Mouse (Mus musculus) neural tube, embryonic 11.5 days (tissue): Measurements from ENCODE around the gene Slc7a15. TPM values are rescaled to one million over a fixed set of nuclear protein-coding genes. Genes with fewer than 3 reads are reported as not detected.

Experiments
- ATAC-seq: fragments of 200-750 bp; cut with Nextera tagmentation; 2 replicates; pipeline ENCODE4 v1.8.0; 2017; ENCODE audit warnings: moderate number of reproducible peaks, mild to moderate bottlenecking, moderate TSS enrichment, moderate library complexity; ENCODE audit not compliant: insufficient read depth, low FRiP score, low TSS enrichment
- DNase-seq: peaks from one replicate; pipeline ENCODE4 v3.0.0-alpha.2; 2015; ENCODE audit warnings: low spot score
- H3K27ac ChIP-seq: fragments of 300-500 bp; sonication (generic); 2 replicates; pipeline ENCODE4 v1.5.1; 2014; ENCODE audit warnings: low read depth, mild to moderate bottlenecking, low read length
- H3K27me3 ChIP-seq: fragments of 300-500 bp; sonication (generic); 2 replicates; pipeline ENCODE4 v1.6.1; 2014; ENCODE audit warnings: mild to moderate bottlenecking, low read length, mixed read lengths; ENCODE audit not compliant: control insufficient read depth, insufficient read depth
- H3K36me3 ChIP-seq: fragments of 300-500 bp; sonication (generic); 2 replicates; pipeline ENCODE4 v1.6.1; 2014; ENCODE audit warnings: mild to moderate bottlenecking, low read length, moderate library complexity, mixed read lengths; ENCODE audit not compliant: control insufficient read depth, insufficient read depth
- H3K4me1 ChIP-seq: fragments of 300-500 bp; sonication (generic); 2 replicates; pipeline ENCODE4 v1.6.1; 2014; ENCODE audit warnings: low read length, mixed read lengths; ENCODE audit not compliant: control insufficient read depth, insufficient read depth
- H3K4me2 ChIP-seq: fragments of 300-500 bp; sonication (generic); 2 replicates; pipeline ENCODE4 v1.6.1; 2014; ENCODE audit warnings: low read depth, mild to moderate bottlenecking, moderate library complexity
- H3K4me3 ChIP-seq: fragments of 300-500 bp; sonication (generic); 2 replicates; pipeline ENCODE4 v1.5.1; 2014; ENCODE audit warnings: low read depth, low read length
- H3K9ac ChIP-seq: fragments of 300-500 bp; sonication (generic); 2 replicates; pipeline ENCODE4 v1.6.1; 2014; ENCODE audit warnings: mild to moderate bottlenecking, low read length
- H3K9me3 ChIP-seq: fragments of 300-500 bp; sonication (generic); 2 replicates; pipeline ENCODE4 v1.6.1; 2016; ENCODE audit warnings: low read length; ENCODE audit not compliant: control insufficient read depth
- WGBS: fragments of 180-500 bp; shearing (Covaris S2); extraction: QIAGEN DNeasy Blood & Tissue Kit; methylation state at CpG from one replicate; pipeline ENCODE4 v1.1.7; 2014; 5-methylcytosine and 5-hydroxymethylcytosine counted together
- polyA plus RNA-seq: library from polyadenylated mRNA; unstranded; fragments of >200 nt; fragmentation: Nextera tagmentation; extraction: Ambion mirVana; gene quantifications from 2 replicates; pipeline ENCODE4 v1.2.1, GENCODE M21; 2014

Gene Slc7a15
- polyA plus RNA-seq, 1 experiment from 2014 or later, result not detected

DNA sequence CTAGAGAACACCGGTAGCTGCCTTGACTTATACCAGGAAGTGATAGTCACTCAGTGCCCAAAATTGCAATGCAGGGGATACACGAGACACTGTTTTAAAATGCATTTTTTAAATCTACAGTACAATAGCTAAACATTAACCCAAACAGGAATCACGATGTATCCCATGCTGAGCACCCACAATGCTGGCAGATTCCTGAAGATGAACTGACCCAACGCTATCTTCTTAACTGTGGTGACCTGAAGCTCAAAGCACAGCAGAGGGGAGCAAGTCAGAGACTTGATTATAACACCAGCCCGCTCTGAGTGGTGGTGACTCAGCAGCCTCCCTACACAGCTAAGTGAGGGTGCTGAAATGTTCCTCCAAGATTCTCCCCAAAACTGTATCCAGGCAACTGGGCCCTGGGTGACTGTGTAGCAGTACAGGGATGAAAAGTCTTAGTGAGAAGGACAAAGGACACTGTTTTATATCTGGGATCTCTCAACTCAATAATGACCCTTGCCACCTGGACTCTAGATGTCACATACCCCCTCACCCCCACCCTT, 53.7 kb downstream of the Slc7a15 start:
- no peaks in the 10 kb centered on the region for H3K9me3 ChIP-seq
- no peaks in the 10 kb centered on the region for H3K27me3 ChIP-seq
- no peak overlapping the region for H3K4me2 ChIP-seq
- H3K4me1 ChIP-seq, result no peaks in the 10 kb centered on the region
- no peak overlapping the region for H3K27ac ChIP-seq
- H3K9ac ChIP-seq, result no peak overlapping the region
- H3K4me3 ChIP-seq, result no peak overlapping the region
- ATAC-seq (no peak), DNase-seq (no peak)
- 84% methylated on average over 5 of the region's 5 CpGs for WGBS
- H3K36me3 ChIP-seq, result no peaks in the 10 kb centered on the region

GRCm38 (mm10) chr12:8542371-8542770, 56.5 kb downstream of the Slc7a15 start:
- Histone ChIP-seq H3K9me3 (no peaks in the 10 kb centered on the region), H3K4me2 (no peak overlapping the region), H3K27me3 (no peaks in the 10 kb centered on the region), H3K27ac (no peak overlapping the region), H3K9ac (no peak overlapping the region), H3K36me3 (no peaks in the 10 kb centered on the region), H3K4me1 (no peaks in the 10 kb centered on the region), H3K4me3 (no peak overlapping the region)
- ATAC-seq, result no peak
- WGBS, result 86% methylated on average over 4 of the region's 4 CpGs
- no peak for DNase-seq

DNA sequence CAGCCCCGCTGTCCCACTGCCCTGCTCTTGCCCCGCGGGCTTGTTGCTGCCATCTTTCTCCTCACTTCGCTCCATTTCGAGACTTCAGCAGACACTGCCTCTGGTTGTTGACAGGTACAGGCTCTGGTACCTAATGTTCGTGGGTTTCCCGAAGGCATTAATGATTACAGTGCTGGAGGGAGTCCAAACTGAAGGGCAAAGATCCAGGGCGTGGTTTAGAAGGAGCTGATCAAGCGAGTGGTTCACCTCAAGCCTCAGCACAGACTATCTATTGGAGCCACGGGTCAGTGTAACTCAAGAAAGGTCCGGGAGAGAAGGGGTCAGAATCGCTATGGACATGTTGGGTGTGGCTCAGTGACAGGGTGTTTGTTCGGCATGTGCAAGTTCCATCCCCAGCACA, 59.4 kb downstream of the Slc7a15 start:
- Histone ChIP-seq H3K36me3 (no peaks in the 10 kb centered on the region), H3K9ac (no peak overlapping the region), H3K4me1 (no peaks in the 10 kb centered on the region), H3K9me3 (no peaks in the 10 kb centered on the region), H3K4me3 (no peak overlapping the region), H3K4me2 (no peak overlapping the region), H3K27me3 (no peaks in the 10 kb centered on the region), H3K27ac (no peak overlapping the region)
- WGBS, result 90% methylated on average over 13 of the region's 13 CpGs
- ATAC-seq, result no peak
- no peak for DNase-seq

GRCm38 (mm10) chr12:8537291-8537690, 61.6 kb downstream of the Slc7a15 start:
- Histone ChIP-seq H3K36me3 (no peaks in the 10 kb centered on the region), H3K4me3 (no peak overlapping the region), H3K9ac (no peak overlapping the region), H3K4me2 (no peak overlapping the region), H3K27me3 (no peaks in the 10 kb centered on the region), H3K9me3 (no peaks in the 10 kb centered on the region), H3K4me1 (no peaks in the 10 kb centered on the region), H3K27ac (no peak overlapping the region)
- no peak for ATAC-seq
- DNase-seq, result no peak
- WGBS, result 87% methylated on average over 5 of the region's 5 CpGs

- H3K4me3 ChIP-seq, result no peak overlapping the region
- 71% methylated on average over 9 of the region's 9 CpGs for WGBS
- H3K27me3 ChIP-seq, result no peaks in the 10 kb centered on the region
- no peaks in the 10 kb centered on the region for H3K4me1 ChIP-seq
- DNase-seq, result no peak
- H3K4me2 ChIP-seq, result no peak overlapping the region
- H3K36me3 ChIP-seq, result no peaks in the 10 kb centered on the region
- H3K27ac ChIP-seq, result no peak overlapping the region
- no peak overlapping the region for H3K9ac ChIP-seq
- no peaks in the 10 kb centered on the region for H3K9me3 ChIP-seq
- no peak for ATAC-seq
Measured at GRCm38 (mm10) chr12:8536221-8536965, 62.5 kb downstream of the Slc7a15 start.

- H3K4me1 ChIP-seq, result no peaks in the 10 kb centered on the region
- WGBS, result 85% methylated on average over 7 of the region's 7 CpGs
- H3K36me3 ChIP-seq, result no peaks in the 10 kb centered on the region
- no peaks in the 10 kb centered on the region for H3K27me3 ChIP-seq
- no peak for DNase-seq
- no peak overlapping the region for H3K4me2 ChIP-seq
- H3K27ac ChIP-seq, result no peak overlapping the region
- no peaks in the 10 kb centered on the region for H3K9me3 ChIP-seq
- H3K9ac ChIP-seq, result no peak overlapping the region
- ATAC-seq, result no peak
- H3K4me3 ChIP-seq, result no peak overlapping the region
Measured at GRCm38 (mm10) chr12:8535596-8535995, 63.3 kb downstream of the Slc7a15 start.

DNA sequence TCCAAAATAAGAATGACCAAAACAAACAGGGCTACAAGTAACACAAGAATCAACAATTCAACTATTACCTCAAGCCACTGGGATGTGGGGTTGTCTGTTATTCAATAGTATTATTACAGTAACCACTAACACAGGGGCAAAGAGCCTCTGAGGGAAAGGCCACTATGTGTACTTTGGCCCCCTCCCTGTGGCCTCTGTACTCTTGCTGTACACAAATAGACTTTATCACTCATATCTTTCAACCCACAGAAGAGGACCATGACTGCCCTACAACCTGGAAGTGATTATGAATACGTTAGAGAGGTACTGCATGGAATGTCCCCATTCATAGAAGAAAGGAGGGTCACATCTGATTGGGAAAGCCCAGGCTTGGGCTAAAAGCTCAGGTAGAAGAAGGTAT, 64.0 kb downstream of the Slc7a15 start:
- DNase-seq, result no peak
- no peak overlapping the region for H3K4me2 ChIP-seq
- 90% methylated on average over 1 of the region's 1 CpGs for WGBS
- no peak overlapping the region for H3K4me3 ChIP-seq
- H3K4me1 ChIP-seq, result no peaks in the 10 kb centered on the region
- no peaks in the 10 kb centered on the region for H3K36me3 ChIP-seq
- H3K27me3 ChIP-seq, result no peaks in the 10 kb centered on the region
- no peak overlapping the region for H3K9ac ChIP-seq
- no peak for ATAC-seq
- H3K9me3 ChIP-seq, result no peaks in the 10 kb centered on the region
- no peak overlapping the region for H3K27ac ChIP-seq

GRCm38 (mm10) chr12:8527770-8528169, 71.1 kb downstream of the Slc7a15 start:
- WGBS, result 70% methylated on average over 5 of the region's 5 CpGs
- no peak overlapping the region for H3K4me3 ChIP-seq
- H3K27me3 ChIP-seq, result no peaks in the 10 kb centered on the region
- no peak overlapping the region for H3K27ac ChIP-seq
- no peak overlapping the region for H3K4me2 ChIP-seq
- no peak overlapping the region for H3K9ac ChIP-seq
- ATAC-seq (no peak), DNase-seq (no peak)
- H3K36me3 ChIP-seq, result no peaks in the 10 kb centered on the region
- H3K4me1 ChIP-seq, result no peaks in the 10 kb centered on the region
- no peaks in the 10 kb centered on the region for H3K9me3 ChIP-seq

DNA sequence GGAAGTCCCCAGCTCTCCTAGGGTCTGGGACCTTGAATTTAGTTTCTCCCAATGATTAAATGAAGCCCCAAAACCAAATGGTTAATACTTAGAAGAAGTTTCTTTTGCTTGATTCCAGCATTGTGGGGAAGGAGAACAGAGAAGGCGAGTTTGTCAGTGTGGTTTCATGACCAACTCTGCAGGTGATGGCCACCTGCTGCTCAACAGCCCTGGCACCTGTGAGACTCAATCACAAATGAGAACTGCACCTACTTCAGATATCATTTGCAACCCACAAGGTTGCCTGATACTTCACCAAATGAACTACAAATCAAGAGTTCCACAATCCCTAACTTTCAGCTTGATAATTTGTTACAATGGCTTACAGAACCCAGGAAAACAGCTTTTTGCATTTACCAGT, 71.7 kb downstream of the Slc7a15 start:
- no peak overlapping the region for H3K27ac ChIP-seq
- no peaks in the 10 kb centered on the region for H3K9me3 ChIP-seq
- no peaks in the 10 kb centered on the region for H3K27me3 ChIP-seq
- ATAC-seq (no peak), DNase-seq (no peak)
- 73% methylated on average over 1 of the region's 1 CpGs for WGBS
- no peaks in the 10 kb centered on the region for H3K36me3 ChIP-seq
- H3K4me3 ChIP-seq, result no peak overlapping the region
- H3K4me1 ChIP-seq, result no peaks in the 10 kb centered on the region
- no peak overlapping the region for H3K4me2 ChIP-seq
- H3K9ac ChIP-seq, result no peak overlapping the region
